Mouse (Mus musculus): Measurements from ENCODE around the gene Fen1.
A peak's percentile ranks its signal among the peaks of the same experiment; 100 is the strongest.

Fen1 gene

DNA sequence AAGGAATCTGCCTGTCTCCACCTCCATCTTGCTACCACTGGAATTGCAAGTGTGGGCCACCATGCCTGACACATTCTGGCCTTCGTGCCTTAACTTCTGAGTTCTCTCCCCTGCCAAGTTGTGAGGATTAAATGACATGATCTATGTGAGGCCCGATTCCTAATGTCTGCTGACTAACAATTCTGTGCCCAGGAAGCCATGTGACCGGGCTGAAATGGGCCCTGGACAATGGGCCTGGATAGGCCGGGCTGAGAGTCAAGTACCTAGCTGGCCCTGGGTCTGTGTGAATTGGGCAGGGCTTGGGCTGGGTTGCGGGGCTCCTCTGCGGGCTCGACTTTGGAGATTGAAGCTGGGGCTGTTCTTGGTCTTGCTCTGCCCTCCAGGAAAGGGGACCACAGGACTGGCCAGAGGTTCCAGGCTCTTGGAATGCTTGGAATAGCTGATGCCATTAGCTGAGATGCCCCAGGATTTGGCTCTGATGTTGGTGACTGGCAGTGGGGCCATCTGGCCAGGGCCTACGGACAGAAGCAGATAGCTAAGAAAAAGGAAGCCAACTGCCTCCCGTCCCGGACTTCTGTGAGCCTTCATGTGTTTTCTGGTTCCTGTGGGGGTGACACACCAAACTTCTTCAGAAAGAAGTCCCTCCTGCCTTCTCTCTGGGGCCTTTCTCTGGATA, 10.0 kb upstream of the Fen1 start:
- no peak for DNase-seq (ENCODE audit: low spot score)

- no peak for DNase-seq (ENCODE audit: low spot score)
Measured at GRCm38 (mm10) chr19:10210885-10211284, 6.9 kb upstream of the Fen1 start.

GRCm38 (mm10) chr19:10208851-10209250, 4.9 kb upstream of the Fen1 start:
- no peak for DNase-seq (ENCODE audit: low spot score)

GRCm38 (mm10) chr19:10205051-10205450, 1.1 kb upstream of the Fen1 start:
- DNase-seq (ENCODE audit: low spot score) = no peak

DNA sequence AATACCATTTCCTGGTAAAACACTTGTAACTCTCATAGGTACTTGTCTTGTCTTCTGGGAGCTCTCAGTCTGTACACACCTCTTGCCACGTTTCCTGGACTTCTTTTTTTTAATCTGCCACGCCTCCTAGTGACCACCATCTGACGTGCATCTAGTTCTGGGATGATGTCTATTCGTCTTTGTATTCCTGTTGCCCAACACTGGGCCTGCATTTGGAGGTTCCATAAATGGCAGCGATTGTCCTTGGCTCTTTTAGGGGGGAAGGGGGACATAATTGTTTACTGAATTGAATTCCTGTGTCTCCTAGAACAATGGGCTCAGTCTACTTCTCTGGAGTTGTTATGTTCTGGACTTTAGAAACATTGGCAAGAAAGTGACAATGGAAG, 640 bp upstream of the Fen1 start:
- no peak for DNase-seq (ENCODE audit: low spot score)

DNA sequence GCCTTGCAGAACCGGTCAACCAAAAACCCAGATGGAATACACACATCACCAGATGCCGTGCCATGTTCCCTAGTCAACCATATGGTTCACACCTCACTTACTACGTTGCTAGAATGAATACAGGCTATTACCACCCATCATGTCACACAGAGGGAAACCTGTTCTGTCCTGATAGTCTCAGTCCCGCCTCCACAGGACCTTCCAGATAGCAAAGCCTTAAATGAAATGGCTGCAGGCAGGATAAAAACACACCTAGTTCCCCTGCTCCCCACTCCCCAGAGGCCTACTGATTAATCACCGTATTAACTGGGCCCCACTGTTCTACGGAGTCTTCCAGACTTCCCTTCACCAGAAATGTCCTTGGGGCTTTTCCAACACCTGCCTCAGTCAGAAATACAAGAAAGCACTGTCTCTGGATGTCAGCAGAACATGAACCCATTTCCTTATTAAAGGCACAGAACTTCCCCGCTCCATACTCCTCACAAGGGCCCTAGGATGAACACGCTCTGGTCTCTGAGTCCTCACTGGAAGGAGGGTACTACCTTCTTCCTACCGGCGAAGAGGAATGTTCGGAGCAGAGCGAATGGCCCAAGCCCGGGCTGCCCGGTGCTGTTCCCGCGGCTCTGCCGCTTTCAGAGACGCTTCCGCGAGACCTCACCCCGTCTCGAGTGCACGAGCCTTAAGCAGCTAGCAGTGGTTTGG, 672 bp downstream of the Fen1 start:
- no peak for DNase-seq (ENCODE audit: low spot score)

- DNase-seq (ENCODE audit: low spot score) = peak; percentile 60
Measured at GRCm38 (mm10) chr19:10198723-10199122, 5.2 kb downstream of the Fen1 start.

DNA sequence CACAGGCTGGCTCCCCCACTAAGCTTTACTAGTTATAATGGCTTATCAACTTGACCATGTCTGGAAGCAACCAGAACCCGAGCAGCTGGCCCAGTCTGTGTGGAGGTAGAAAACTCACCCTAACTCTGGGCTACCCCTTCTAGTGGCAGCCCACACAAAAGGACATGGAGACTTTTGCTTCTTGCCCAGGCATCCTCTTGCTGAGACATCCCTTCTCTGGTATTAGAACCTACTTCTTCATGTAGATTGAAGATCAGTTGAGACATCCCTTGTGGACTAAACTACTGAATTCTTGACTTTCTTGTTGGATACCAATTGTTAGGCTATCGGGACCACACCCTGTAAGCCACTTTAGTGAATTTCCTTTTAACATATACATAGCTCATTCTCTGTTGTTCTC, 5.7 kb downstream of the Fen1 start:
- no peak for DNase-seq (ENCODE audit: low spot score)

DNA sequence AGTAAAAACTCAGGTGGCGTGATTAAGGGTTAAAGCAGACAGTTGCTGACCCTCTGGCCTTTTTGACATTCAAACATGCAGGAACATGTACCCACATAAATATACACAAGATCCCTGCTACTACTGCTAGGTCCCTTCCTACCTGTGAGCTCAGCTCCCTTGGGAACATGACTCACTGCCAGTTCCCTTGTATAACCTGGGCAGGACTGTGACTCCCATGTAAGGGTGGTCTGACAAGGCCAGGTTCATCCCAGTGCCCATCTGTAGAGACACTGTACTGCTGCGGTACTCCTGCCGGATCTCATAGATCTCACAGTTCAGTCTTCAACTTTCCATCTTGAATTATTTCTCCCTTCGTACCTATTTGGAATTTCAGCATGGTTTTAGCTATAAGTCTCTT, 6.8 kb downstream of the Fen1 start:
- no peak for DNase-seq (ENCODE audit: low spot score)

DNA sequence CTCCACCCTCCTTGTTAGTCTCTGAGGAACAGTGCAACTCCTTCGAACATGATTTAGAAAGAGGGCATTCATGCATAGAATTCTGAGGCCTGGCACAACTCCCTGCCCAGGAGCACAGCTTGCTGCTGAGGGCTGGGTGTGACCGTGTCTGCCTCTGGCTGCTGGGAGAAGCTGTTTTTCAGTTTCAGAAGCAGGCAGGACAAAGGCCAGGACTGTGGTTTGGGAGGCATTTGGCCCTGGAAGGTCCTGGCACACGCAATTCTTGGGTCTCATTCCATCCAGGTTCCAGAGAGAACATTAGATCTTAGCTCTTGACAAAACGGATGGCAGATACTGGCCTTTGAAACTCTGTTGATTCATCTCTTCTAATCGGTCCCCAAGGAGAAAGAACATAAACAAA, 8.7 kb downstream of the Fen1 start:
- DNase-seq (ENCODE audit: low spot score) = no peak

GRCm38 (mm10) chr19:10194337-10194736, 9.6 kb downstream of the Fen1 start:
- no peak for DNase-seq (ENCODE audit: low spot score)

GRCm38 (mm10) chr19:10191326-10191725, 12.6 kb downstream of the Fen1 start:
- no peak for DNase-seq (ENCODE audit: low spot score)

DNA sequence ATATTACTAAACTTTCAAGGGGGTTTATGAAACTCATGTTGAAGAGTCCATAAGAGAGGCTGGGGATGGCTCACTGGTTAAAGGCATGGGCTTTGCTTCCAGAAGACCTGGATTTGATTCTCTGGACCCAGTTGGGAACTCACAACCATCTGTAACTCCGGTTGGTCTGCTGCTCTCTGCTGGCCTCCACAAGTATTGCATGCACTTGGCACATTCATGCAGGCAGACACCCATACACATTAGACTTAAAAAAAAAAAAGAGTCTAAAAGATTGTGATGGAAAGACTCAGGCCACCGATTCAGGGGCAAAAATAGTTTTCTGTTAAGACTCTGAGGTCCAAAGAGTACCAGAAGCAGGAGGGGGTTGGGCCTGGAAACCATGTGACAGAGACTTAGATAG, 13.2 kb downstream of the Fen1 start:
- no peak for DNase-seq (ENCODE audit: low spot score)

DNA sequence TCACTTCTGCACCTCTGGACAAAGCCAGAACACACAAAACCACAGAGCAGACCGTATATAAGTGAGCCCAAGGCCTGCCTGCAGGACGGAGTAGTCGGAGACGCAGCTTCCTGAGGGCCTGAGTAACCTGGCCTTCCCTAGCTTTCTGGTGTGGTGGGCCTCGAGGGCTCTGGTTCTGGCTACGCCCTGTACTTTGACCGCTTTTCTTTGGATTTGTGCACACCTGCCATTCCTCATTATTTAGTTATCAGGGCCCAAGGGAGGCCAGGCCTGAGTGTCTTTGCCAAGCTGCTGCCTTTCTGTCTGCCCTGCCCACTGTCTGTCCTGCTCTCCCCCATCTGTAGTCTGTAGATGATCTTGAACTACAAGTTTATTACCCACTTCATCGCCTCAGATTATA, 14.0 kb downstream of the Fen1 start:
- no peak for DNase-seq (ENCODE audit: low spot score)

DNA sequence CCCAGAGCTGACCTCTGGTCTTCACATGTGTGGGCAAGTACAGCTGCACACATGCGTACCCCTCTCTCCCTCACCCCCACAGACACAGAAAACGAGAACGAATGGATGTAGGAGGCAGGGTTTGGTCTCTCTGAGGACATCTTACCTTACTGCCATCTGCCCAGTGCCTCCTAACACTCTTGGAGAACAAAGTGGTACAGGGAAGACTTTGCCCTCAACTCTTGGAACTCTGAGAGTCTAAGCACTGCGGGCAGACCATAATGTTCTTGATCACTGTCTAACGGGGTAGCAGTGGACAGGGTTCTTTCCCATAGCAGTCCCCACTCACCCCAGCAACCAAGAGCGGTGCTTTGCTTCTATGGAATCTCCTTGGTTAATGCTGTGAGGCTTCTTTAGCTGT, 14.9 kb downstream of the Fen1 start:
- no peak for DNase-seq (ENCODE audit: low spot score)

DNA sequence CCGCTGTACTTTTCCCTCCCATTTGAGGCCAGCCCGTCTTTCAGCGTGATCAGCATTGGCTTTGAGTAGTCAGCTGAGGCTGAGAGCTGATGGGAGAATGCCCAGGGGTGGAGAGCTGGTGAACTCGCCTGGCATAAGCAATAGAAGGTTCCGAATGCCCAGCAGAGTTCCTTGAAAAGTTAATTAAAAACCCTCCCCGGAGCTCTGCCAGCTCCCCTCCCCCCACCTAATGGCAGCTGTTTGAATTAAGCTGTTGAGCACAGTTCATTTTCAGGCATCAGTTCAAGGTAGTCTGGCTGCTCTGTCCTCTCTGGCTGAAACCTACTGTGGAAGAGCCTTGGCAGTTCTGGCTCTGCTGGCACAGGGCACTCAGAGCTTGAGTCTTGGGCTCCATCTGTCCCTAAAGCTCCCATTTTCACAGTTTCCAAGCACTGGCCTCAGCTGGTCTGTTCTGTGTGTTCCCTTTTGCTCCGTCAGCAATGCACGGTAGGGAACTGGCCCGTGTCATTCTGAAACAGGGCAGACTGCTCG, 15.6 kb downstream of the Fen1 start:
- DNase-seq (ENCODE audit: low spot score) = no peak

DNA sequence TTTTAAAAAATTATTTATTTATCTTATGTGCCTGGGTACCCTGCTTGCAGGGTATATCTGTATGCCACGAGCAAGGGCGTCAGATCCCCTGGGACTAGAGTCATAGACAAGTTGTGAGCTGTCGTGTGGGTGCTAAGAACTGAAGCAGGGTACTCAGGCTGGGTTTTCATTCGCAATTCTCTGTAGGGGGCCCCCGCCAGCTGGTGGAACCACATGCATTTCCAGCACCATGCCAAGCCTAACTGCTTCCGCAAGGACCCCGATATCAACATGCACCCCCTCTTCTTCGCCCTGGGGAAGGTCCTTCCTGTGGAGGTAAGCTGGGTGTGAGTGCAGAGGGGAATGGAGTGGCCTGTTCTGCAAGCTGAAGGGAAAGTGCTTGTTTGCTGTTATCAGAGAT, 17.4 kb downstream of the Fen1 start:
- DNase-seq (ENCODE audit: low spot score) = no peak

- DNase-seq (ENCODE audit: low spot score) = no peak
Measured at GRCm38 (mm10) chr19:10185876-10186275, 18.1 kb downstream of the Fen1 start.

GRCm38 (mm10) chr19:10184096-10184495, 19.9 kb downstream of the Fen1 start:
- no peak for DNase-seq (ENCODE audit: low spot score)

DNA sequence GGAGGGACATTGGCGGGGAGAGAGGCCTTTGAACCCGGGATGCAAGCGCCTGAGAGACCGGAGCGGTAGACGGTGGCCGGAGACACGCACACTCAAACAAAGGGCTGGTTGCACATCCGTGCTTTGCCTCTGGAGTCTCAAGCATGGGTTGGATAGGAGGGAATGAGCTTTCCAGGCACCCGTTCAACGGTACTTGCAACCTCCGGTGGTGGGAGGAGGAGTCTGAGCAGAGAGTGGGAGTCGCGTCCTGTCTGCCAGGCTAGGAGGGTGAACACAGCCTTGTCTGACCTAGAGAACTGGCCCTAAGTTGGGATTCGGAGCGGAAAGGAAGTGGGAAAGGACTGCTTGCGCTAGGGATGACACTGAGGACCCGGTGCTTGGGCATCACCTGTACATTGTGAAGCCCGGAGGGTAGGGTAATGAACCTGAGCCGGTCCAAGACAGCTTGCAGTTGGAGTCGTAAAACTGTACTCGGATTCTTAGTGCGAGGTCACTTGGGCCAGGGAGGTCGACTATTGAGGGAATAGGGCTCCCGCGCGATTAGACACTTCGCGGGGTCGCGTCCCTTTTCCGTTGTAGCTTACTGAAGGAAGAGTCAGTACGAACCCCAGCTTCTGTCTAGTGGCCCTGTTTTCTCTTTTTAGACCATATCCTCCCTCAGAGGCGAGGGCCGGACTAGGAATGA, 20.5 kb downstream of the Fen1 start:
- peak; percentile 81 for DNase-seq (ENCODE audit: low spot score)

DNA sequence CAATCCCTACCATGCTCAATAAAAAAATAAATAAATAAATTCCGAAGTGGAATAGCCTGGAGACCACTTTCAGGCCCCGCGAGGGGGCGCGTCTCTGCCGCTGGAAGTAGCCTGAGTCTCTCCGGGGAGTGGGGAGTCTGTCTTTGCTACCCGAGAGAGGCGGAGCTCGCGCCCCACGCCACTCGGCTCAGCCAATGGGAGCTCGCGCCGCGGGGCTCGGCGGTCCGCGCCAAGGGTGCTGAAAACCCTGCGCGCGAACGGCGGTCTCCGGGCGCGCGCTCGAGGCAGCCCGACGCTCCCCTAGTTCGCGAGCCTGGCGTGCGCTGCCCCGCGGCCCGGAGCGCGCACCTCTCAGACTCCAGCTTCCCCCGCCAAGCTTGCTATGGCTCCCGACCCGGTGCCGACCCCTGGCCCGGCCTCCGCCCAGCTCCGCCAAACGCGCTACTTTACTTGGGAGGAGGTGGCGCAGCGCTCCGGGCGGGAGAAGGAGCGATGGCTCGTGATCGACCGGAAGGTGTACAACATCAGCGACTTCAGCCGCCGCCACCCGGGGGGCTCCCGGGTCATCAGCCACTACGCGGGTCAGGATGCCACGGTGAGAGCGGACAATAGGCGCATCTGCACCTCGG, 21.2 kb downstream of the Fen1 start, which contains the start of gene Fads1:
Fads1 (plus strand) TSS at position 219 of the 629 bp plus-strand sequence.
- DNase-seq (ENCODE audit: low spot score) = peak; percentile 92

- no peak for DNase-seq (ENCODE audit: low spot score)
Measured at GRCm38 (mm10) chr19:10182142-10182541, 21.8 kb downstream of the Fen1 start.

- no peak for DNase-seq (ENCODE audit: low spot score)
Measured at GRCm38 (mm10) chr19:10181225-10181624, 22.7 kb downstream of the Fen1 start.

All from testis, postnatal 14 days (tissue).